Mouse (Mus musculus): Measurements from ENCODE around the gene Eif4a2. TPM values are rescaled to one million over a fixed set of nuclear protein-coding genes. Genes with fewer than 3 reads are reported as not detected.

Eif4a2 gene
- polyA plus RNA-seq, 1 experiment from 2014 or later = 210 TPM

- no peaks in the 10 kb centered on the region for H3K4me1 ChIP-seq (ENCODE audit: control insufficient read depth, insufficient read depth, low read length)
- 74% methylated on average over 2 of the region's 2 CpGs for WGBS
- ATAC-seq (ENCODE audit: low FRiP score) (no peak), DNase-seq (ENCODE audit: low spot score, missing footprints) (no peak)
- no peak overlapping the region for H3K27ac ChIP-seq (ENCODE audit: low read depth, low read length)
- H3K4me3 ChIP-seq (ENCODE audit: low read depth, low read length) = no peak overlapping the region
- H3K4me2 ChIP-seq = no peak overlapping the region
- no peaks in the 10 kb centered on the region for H3K9me3 ChIP-seq (ENCODE audit: control insufficient read depth, low read length)
- no peak overlapping the region for H3K9ac ChIP-seq (ENCODE audit: low read length)
- no peaks in the 10 kb centered on the region for H3K27me3 ChIP-seq (ENCODE audit: control insufficient read depth, insufficient read depth, low read length)
- no peaks in the 10 kb centered on the region for H3K36me3 ChIP-seq (ENCODE audit: control insufficient read depth, insufficient read depth, low read length)
Observed at GRCm38 (mm10) chr16:23148936-23149335, 41.7 kb downstream of the Eif4a2 start.

GRCm38 (mm10) chr16:23149396-23149795 is 42.2 kb downstream of the Eif4a2 start:
- H3K9me3 ChIP-seq (ENCODE audit: control insufficient read depth, low read length) = no peaks in the 10 kb centered on the region
- DNase-seq (ENCODE audit: low spot score, missing footprints) = no peak
- no peak for ATAC-seq (ENCODE audit: low FRiP score)
- H3K4me1 ChIP-seq (ENCODE audit: control insufficient read depth, insufficient read depth, low read length) = no peaks in the 10 kb centered on the region
- no peaks in the 10 kb centered on the region for H3K27me3 ChIP-seq (ENCODE audit: control insufficient read depth, insufficient read depth, low read length)
- H3K4me3 ChIP-seq (ENCODE audit: low read depth, low read length) = no peak overlapping the region
- WGBS = 84% methylated on average over 8 of the region's 8 CpGs
- H3K36me3 ChIP-seq (ENCODE audit: control insufficient read depth, insufficient read depth, low read length) = no peaks in the 10 kb centered on the region
- no peak overlapping the region for H3K9ac ChIP-seq (ENCODE audit: low read length)
- H3K4me2 ChIP-seq = no peak overlapping the region
- H3K27ac ChIP-seq (ENCODE audit: low read depth, low read length) = no peak overlapping the region

GRCm38 (mm10) chr16:23151423-23151822 is 44.2 kb downstream of the Eif4a2 start:
- no peak for DNase-seq (ENCODE audit: low spot score, missing footprints)
- Histone ChIP-seq H3K9me3 (ENCODE audit: control insufficient read depth, low read length) (no peaks in the 10 kb centered on the region), H3K36me3 (ENCODE audit: control insufficient read depth, insufficient read depth, low read length) (no peaks in the 10 kb centered on the region)

GRCm38 (mm10) chr16:23154261-23154660 is 47.0 kb downstream of the Eif4a2 start:
- Histone ChIP-seq H3K9ac (ENCODE audit: low read length) (no peak overlapping the region), H3K27ac (ENCODE audit: low read depth, low read length) (no peak overlapping the region), H3K27me3 (ENCODE audit: control insufficient read depth, insufficient read depth, low read length) (no peaks in the 10 kb centered on the region), H3K4me2 (no peak overlapping the region), H3K36me3 (ENCODE audit: control insufficient read depth, insufficient read depth, low read length) (no peaks in the 10 kb centered on the region), H3K4me1 (ENCODE audit: control insufficient read depth, insufficient read depth, low read length) (no peaks in the 10 kb centered on the region), H3K4me3 (ENCODE audit: low read depth, low read length) (no peak overlapping the region), H3K9me3 (ENCODE audit: control insufficient read depth, low read length) (no peaks in the 10 kb centered on the region)
- ATAC-seq (ENCODE audit: low FRiP score) (no peak), DNase-seq (ENCODE audit: low spot score, missing footprints) (no peak)
- 83% methylated on average over 5 of the region's 5 CpGs for WGBS

More at GRCm38 (mm10) chr16:23151423-23151822, 44.2 kb downstream of the Eif4a2 start:
- Histone ChIP-seq H3K27me3 (ENCODE audit: control insufficient read depth, insufficient read depth, low read length) (no peaks in the 10 kb centered on the region), H3K4me1 (ENCODE audit: control insufficient read depth, insufficient read depth, low read length) (no peaks in the 10 kb centered on the region), H3K4me3 (ENCODE audit: low read depth, low read length) (no peak overlapping the region), H3K4me2 (no peak overlapping the region), H3K27ac (ENCODE audit: low read depth, low read length) (no peak overlapping the region), H3K9ac (ENCODE audit: low read length) (no peak overlapping the region)
- WGBS = 40% methylated on average over 2 of the region's 2 CpGs
- no peak for ATAC-seq (ENCODE audit: low FRiP score)

GRCm38 (mm10) chr16:23157013-23157412 is 49.8 kb downstream of the Eif4a2 start:
- DNase-seq (ENCODE audit: low spot score, missing footprints) (no peak), ATAC-seq (ENCODE audit: low FRiP score) (no peak)
- 93% methylated on average over 13 of the region's 13 CpGs for WGBS
- Histone ChIP-seq H3K36me3 (ENCODE audit: control insufficient read depth, insufficient read depth, low read length) (no peaks in the 10 kb centered on the region), H3K9me3 (ENCODE audit: control insufficient read depth, low read length) (no peaks in the 10 kb centered on the region), H3K27me3 (ENCODE audit: control insufficient read depth, insufficient read depth, low read length) (no peaks in the 10 kb centered on the region), H3K9ac (ENCODE audit: low read length) (no peak overlapping the region), H3K27ac (ENCODE audit: low read depth, low read length) (no peak overlapping the region), H3K4me2 (no peak overlapping the region), H3K4me1 (ENCODE audit: control insufficient read depth, insufficient read depth, low read length) (no peaks in the 10 kb centered on the region), H3K4me3 (ENCODE audit: low read depth, low read length) (no peak overlapping the region)

- no peaks in the 10 kb centered on the region for H3K36me3 ChIP-seq (ENCODE audit: control insufficient read depth, insufficient read depth, low read length)
- H3K4me3 ChIP-seq (ENCODE audit: low read depth, low read length) = no peak overlapping the region
- no peaks in the 10 kb centered on the region for H3K4me1 ChIP-seq (ENCODE audit: control insufficient read depth, insufficient read depth, low read length)
- no peak overlapping the region for H3K9ac ChIP-seq (ENCODE audit: low read length)
- no peak overlapping the region for H3K27ac ChIP-seq (ENCODE audit: low read depth, low read length)
- H3K9me3 ChIP-seq (ENCODE audit: control insufficient read depth, low read length) = no peaks in the 10 kb centered on the region
- ATAC-seq (ENCODE audit: low FRiP score) (no peak), DNase-seq (ENCODE audit: low spot score, missing footprints) (no peak)
- WGBS = 91% methylated on average over 7 of the region's 7 CpGs
- H3K27me3 ChIP-seq (ENCODE audit: control insufficient read depth, insufficient read depth, low read length) = no peaks in the 10 kb centered on the region
- H3K4me2 ChIP-seq = no peak overlapping the region
Observed at GRCm38 (mm10) chr16:23158292-23158691, 51.0 kb downstream of the Eif4a2 start.

GRCm38 (mm10) chr16:23158957-23159356 is 51.7 kb downstream of the Eif4a2 start:
- no peak overlapping the region for H3K9ac ChIP-seq (ENCODE audit: low read length)
- no peaks in the 10 kb centered on the region for H3K4me1 ChIP-seq (ENCODE audit: control insufficient read depth, insufficient read depth, low read length)
- no peak overlapping the region for H3K27ac ChIP-seq (ENCODE audit: low read depth, low read length)
- H3K27me3 ChIP-seq (ENCODE audit: control insufficient read depth, insufficient read depth, low read length) = no peaks in the 10 kb centered on the region
- H3K36me3 ChIP-seq (ENCODE audit: control insufficient read depth, insufficient read depth, low read length) = no peaks in the 10 kb centered on the region
- H3K4me2 ChIP-seq = no peak overlapping the region
- 67% methylated on average over 2 of the region's 2 CpGs for whole genome bisulfite sequencing
- no peaks in the 10 kb centered on the region for H3K9me3 ChIP-seq (ENCODE audit: control insufficient read depth, low read length)
- DNase-seq (ENCODE audit: low spot score, missing footprints) (no peak), ATAC-seq (ENCODE audit: low FRiP score) (no peak)
- no peak overlapping the region for H3K4me3 ChIP-seq (ENCODE audit: low read depth, low read length)

- Histone ChIP-seq H3K27ac (ENCODE audit: low read depth, low read length) (no peak overlapping the region), H3K4me2 (no peak overlapping the region), H3K4me3 (ENCODE audit: low read depth, low read length) (no peak overlapping the region), H3K36me3 (ENCODE audit: control insufficient read depth, insufficient read depth, low read length) (no peaks in the 10 kb centered on the region), H3K4me1 (ENCODE audit: control insufficient read depth, insufficient read depth, low read length) (no peaks in the 10 kb centered on the region), H3K9me3 (ENCODE audit: control insufficient read depth, low read length) (no peaks in the 10 kb centered on the region), H3K9ac (ENCODE audit: low read length) (no peak overlapping the region), H3K27me3 (ENCODE audit: control insufficient read depth, insufficient read depth, low read length) (no peaks in the 10 kb centered on the region)
- 77% methylated on average over 2 of the region's 2 CpGs for WGBS
- DNase-seq (ENCODE audit: low spot score, missing footprints) (no peak), ATAC-seq (ENCODE audit: low FRiP score) (no peak)
Observed at GRCm38 (mm10) chr16:23159749-23160148, 52.5 kb downstream of the Eif4a2 start.

- H3K4me3 ChIP-seq (ENCODE audit: low read depth, low read length) = no peak overlapping the region
- H3K27me3 ChIP-seq (ENCODE audit: control insufficient read depth, insufficient read depth, low read length) = no peaks in the 10 kb centered on the region
- H3K4me1 ChIP-seq (ENCODE audit: control insufficient read depth, insufficient read depth, low read length) = no peaks in the 10 kb centered on the region
- no peak overlapping the region for H3K9ac ChIP-seq (ENCODE audit: low read length)
- no peak for DNase-seq (ENCODE audit: low spot score, missing footprints)
- H3K36me3 ChIP-seq (ENCODE audit: control insufficient read depth, insufficient read depth, low read length) = no peaks in the 10 kb centered on the region
- 99% methylated on average over 3 of the region's 3 CpGs for WGBS
- ATAC-seq (ENCODE audit: low FRiP score) = no peak
- H3K27ac ChIP-seq (ENCODE audit: low read depth, low read length) = no peak overlapping the region
- no peaks in the 10 kb centered on the region for H3K9me3 ChIP-seq (ENCODE audit: control insufficient read depth, low read length)
- no peak overlapping the region for H3K4me2 ChIP-seq
Observed at GRCm38 (mm10) chr16:23162116-23162515, 54.9 kb downstream of the Eif4a2 start.
